Mouse (Mus musculus) kidney, adult 18-20 months (tissue): ENCODE results near the gene Cdkn2d.
A peak's percentile ranks its signal among the peaks of the same experiment; 100 is the strongest.

ENCODE experiments used
- DNase-seq: peaks from one replicate; pipeline ENCODE4 v3.0.0; 2021

Cdkn2d gene

GRCm38 (mm10) chr9:21243826-21244427 is 47.3 kb downstream of the Cdkn2d start:
- DNase-seq: no peak

GRCm38 (mm10) chr9:21241343-21241742 is 49.9 kb downstream of the Cdkn2d start:
- peak; percentile 89 for DNase-seq

- DNase-seq: no peak
Observed at GRCm38 (mm10) chr9:21239465-21239848, 51.8 kb downstream of the Cdkn2d start.

- DNase-seq: peak; percentile 90
Observed at GRCm38 (mm10) chr9:21238733-21239464, 52.3 kb downstream of the Cdkn2d start, which contains the start of gene Keap1. Gene Keap1 (minus strand): TSS chr9:21239361.
